In the genomic region with DNA sequence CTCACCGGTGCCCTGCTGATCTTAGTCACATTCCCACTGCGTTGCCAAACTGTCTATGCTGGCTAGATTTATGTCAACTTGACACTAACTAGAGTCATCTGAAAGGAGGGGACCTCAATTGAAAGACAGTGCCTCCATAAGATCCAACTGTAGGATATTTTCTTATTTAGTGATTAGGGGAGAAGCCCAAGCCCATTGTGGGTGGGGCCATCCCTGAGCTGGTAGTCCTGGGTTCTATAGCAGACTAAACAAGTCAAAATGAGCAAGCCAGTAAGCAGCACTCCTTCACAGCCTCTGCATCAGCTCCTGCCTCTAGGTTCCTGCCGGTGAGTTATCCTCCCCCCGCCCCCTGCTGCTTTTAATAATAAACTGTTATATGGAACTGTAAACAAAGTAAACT, we compare ENCODE assay signal across 20 mouse cellular contexts. TPM values are rescaled to one million over a fixed set of nuclear protein-coding genes. Genes with fewer than 3 reads are reported as not detected.
A peak's percentile ranks its signal among the peaks of the same experiment; 100 is the strongest.
DNase-seq lines count a peak whose midpoint lies in the region; ATAC-seq and TF ChIP-seq lines count a peak whose summit lies in the region.
"Had no signal": no experiment of that assay in that cellular context is flagged by ENCODE, and none has a peak within 500 bp of the region (broad histone marks: within the 10 kb centered on the region; RNA-seq: fewer than 3 reads in every experiment).

No protein-coding gene starts in this region.

- H3K9me3 ChIP-seq in heart, embryonic 11.5 days (replicated peaks; ENCODE audit: control insufficient read depth, low read length) = no peaks in the 10 kb centered on the region
- no peaks in the 10 kb centered on the region for H3K9me3 ChIP-seq in midbrain, embryonic 11.5 days (ENCODE audit: control insufficient read depth, low read length)
- H3K9me3 ChIP-seq in midbrain, postnatal 0 days (ENCODE audit: low read length) = no peaks in the 10 kb centered on the region
- H3K9me3 ChIP-seq: G1E had no signal

- 0 out of 2 replicates have a peak, but pooled peaks cover 2% of the 10 kb centered on the region for H3K36me3 ChIP-seq in heart, embryonic 11.5 days (ENCODE audit: control insufficient read depth, insufficient read depth, low read length)
- peaks cover 8% of the 10 kb centered on the region; the same call in 1 of the 2 replicates for H3K36me3 ChIP-seq in midbrain, embryonic 11.5 days (ENCODE audit: control insufficient read depth, insufficient read depth, low read length)
- H3K36me3 ChIP-seq in midbrain, postnatal 0 days (ENCODE audit: insufficient read depth, low read length) = peaks cover 20% of the 10 kb centered on the region

- 92% methylated on average over 4 of the region's 4 CpGs for WGBS in heart, embryonic 11.5 days (ENCODE audit: insufficient replicate concordance)
- WGBS in midbrain, embryonic 11.5 days = 90% methylated on average over 4 of the region's 4 CpGs
- WGBS in midbrain, postnatal 0 days = 94% methylated on average over 4 of the region's 4 CpGs

- ATAC-seq in heart, embryonic 11.5 days (replicated peaks; ENCODE audit: insufficient number of reproducible peaks, low FRiP score, low TSS enrichment) = no peak
- ATAC-seq in midbrain, embryonic 11.5 days (ENCODE audit: low FRiP score) = no peak
- ATAC-seq in midbrain, postnatal 0 days (ENCODE audit: low FRiP score) = no peak
- ATAC-seq: activated CD4-positive, CD25-positive, alpha-beta regulatory T cell, adult 4 months; Patski had no signal

- TF ChIP-seq CTCF in midbrain, postnatal 0 days (IDR thresholded peaks at IDR 0.05) = no peak

- DNase-seq in heart, adult 11 months = peak; percentile 76
- peak; percentile 66 for DNase-seq in midbrain, embryonic 11.5 days (ENCODE audit: low spot score, missing footprints)
- no peak for DNase-seq in midbrain, postnatal 0 days (ENCODE audit: low spot score)
- DNase-seq: adrenal gland, adult 2 months; adrenal gland, adult 8-10 months; adrenal gland, postnatal 10 days; adrenal gland, postnatal 14 days; adrenal gland, postnatal 25 days; adrenal gland, postnatal 36 days; B cell, adult 2 months; cerebellum, adult 11 months; cerebellum, adult 11-12 months; cerebellum, adult 18-20 months had no signal

- no peaks in the 10 kb centered on the region for H3K4me1 ChIP-seq in heart, embryonic 11.5 days (ENCODE audit: control insufficient read depth, insufficient read depth, low read length)
- no peaks in the 10 kb centered on the region for H3K4me1 ChIP-seq in midbrain, embryonic 11.5 days (ENCODE audit: control insufficient read depth, insufficient read depth, low read length)
- no peaks in the 10 kb centered on the region for H3K4me1 ChIP-seq in midbrain, postnatal 0 days (ENCODE audit: insufficient read depth, low read length)

- no peak overlapping the region for H3K4me2 ChIP-seq in heart, embryonic 11.5 days
- H3K4me2 ChIP-seq in midbrain, embryonic 11.5 days = no peak overlapping the region
- no peak overlapping the region for H3K4me2 ChIP-seq in midbrain, postnatal 0 days (ENCODE audit: low read depth, low read length, poor library complexity, severe bottlenecking)

- H3K9ac ChIP-seq in heart, embryonic 11.5 days (ENCODE audit: low read depth, low read length) = no peak overlapping the region
- no peak overlapping the region for H3K9ac ChIP-seq in midbrain, embryonic 11.5 days (ENCODE audit: low read length)
- no peak overlapping the region for H3K9ac ChIP-seq in midbrain, postnatal 0 days (replicated peaks; ENCODE audit: low read length, poor library complexity, severe bottlenecking)

- no peak overlapping the region for H3K27ac ChIP-seq in heart, embryonic 11.5 days (ENCODE audit: low read depth, low read length)
- no peak overlapping the region for H3K27ac ChIP-seq in midbrain, embryonic 11.5 days (ENCODE audit: low read depth, low read length)
- no peak overlapping the region for H3K27ac ChIP-seq in midbrain, postnatal 0 days (ENCODE audit: low read depth, low read length)

- no peaks in the 10 kb centered on the region for H3K27me3 ChIP-seq in heart, embryonic 11.5 days (ENCODE audit: control insufficient read depth, insufficient read depth, low read length)
- no peaks in the 10 kb centered on the region for H3K27me3 ChIP-seq in midbrain, embryonic 11.5 days (ENCODE audit: control insufficient read depth, insufficient read depth, low read length)
- H3K27me3 ChIP-seq in midbrain, postnatal 0 days (ENCODE audit: insufficient read depth, low read length) = no peaks in the 10 kb centered on the region
- H3K27me3 ChIP-seq: CH12.LX, Patski had no signal

- H3K4me3 ChIP-seq in heart, embryonic 11.5 days (ENCODE audit: low read depth, low read length) = no peak overlapping the region
- H3K4me3 ChIP-seq in midbrain, embryonic 11.5 days (ENCODE audit: low read depth, low read length) = no peak overlapping the region
- no peak overlapping the region for H3K4me3 ChIP-seq in midbrain, postnatal 0 days (ENCODE audit: low read depth, low read length)

RNA-seq across cellular contexts. Expression of gene Gm43951, which starts 25.5 kb away (rescaled TPM):
- polyA plus RNA-seq in heart, embryonic 11.5 days (2014; fragmentation: Nextera tagmentation; extraction: Ambion mirVana) = not detected in 2 replicates
- polyA plus RNA-seq in midbrain, embryonic 11.5 days (2014; fragmentation: Nextera tagmentation; extraction: Ambion mirVana) = 0.06 and 0.12 TPM in 2 replicates
- total RNA-seq in midbrain, postnatal 0 days (2014; rRNA removed) = 2.5 and 2.6 TPM in 2 replicates
- polyA plus RNA-seq in midbrain, postnatal 0 days (2015; fragmentation: Nextera tagmentation; extraction: Ambion mirVana) = 1.1 and 1.5 TPM in 2 replicates
- polyA plus RNA-seq: activated CD4-positive, CD25-positive, alpha-beta regulatory T cell, adult 4 months; CD4-positive, CD25-positive, alpha-beta regulatory T cell, adult 4 months had no signal

RNA-seq across cellular contexts. Expression of gene 4933427D14Rik, which starts 26.1 kb away (rescaled TPM):
- polyA plus RNA-seq in heart, embryonic 11.5 days (2014; fragmentation: Nextera tagmentation; extraction: Ambion mirVana) = 5.3 and 5.4 TPM in 2 replicates
- 19.5 and 20.2 TPM in 2 replicates for polyA plus RNA-seq in midbrain, embryonic 11.5 days (2014; fragmentation: Nextera tagmentation; extraction: Ambion mirVana)
- 16.6 and 21.9 TPM in 2 replicates for total RNA-seq in midbrain, postnatal 0 days (2014; rRNA removed)
- polyA plus RNA-seq in midbrain, postnatal 0 days (2015; fragmentation: Nextera tagmentation; extraction: Ambion mirVana) = 13.7 and 20.6 TPM in 2 replicates

RNA-seq across cellular contexts. Expression of gene Txndc17, which starts 26.2 kb away (rescaled TPM):
- 150 and 155 TPM in 2 replicates for polyA plus RNA-seq in heart, embryonic 11.5 days (2014; fragmentation: Nextera tagmentation; extraction: Ambion mirVana)
- 163 and 168 TPM in 2 replicates for polyA plus RNA-seq in midbrain, embryonic 11.5 days (2014; fragmentation: Nextera tagmentation; extraction: Ambion mirVana)
- total RNA-seq in midbrain, postnatal 0 days (2014; rRNA removed) = 54.1 and 57.7 TPM in 2 replicates
- polyA plus RNA-seq in midbrain, postnatal 0 days (2015; fragmentation: Nextera tagmentation; extraction: Ambion mirVana) = 137 TPM in 2 replicates

RNA-seq across cellular contexts. Expression of gene Med31, which starts 34.3 kb away (rescaled TPM):
- 31.2 and 32.6 TPM in 2 replicates for polyA plus RNA-seq in heart, embryonic 11.5 days (2014; fragmentation: Nextera tagmentation; extraction: Ambion mirVana)
- 55.7 and 56.7 TPM in 2 replicates for polyA plus RNA-seq in midbrain, embryonic 11.5 days (2014; fragmentation: Nextera tagmentation; extraction: Ambion mirVana)
- total RNA-seq in midbrain, postnatal 0 days (2014; rRNA removed) = 21.4 and 26.5 TPM in 2 replicates
- 40.7 and 42.4 TPM in 2 replicates for polyA plus RNA-seq in midbrain, postnatal 0 days (2015; fragmentation: Nextera tagmentation; extraction: Ambion mirVana)

RNA-seq across cellular contexts. Expression of gene Pitpnm3, which starts 45.6 kb away (rescaled TPM):
- polyA plus RNA-seq in heart, embryonic 11.5 days (2014; fragmentation: Nextera tagmentation; extraction: Ambion mirVana) = 0.07 and 0.14 TPM in 2 replicates
- polyA plus RNA-seq in midbrain, embryonic 11.5 days (2014; fragmentation: Nextera tagmentation; extraction: Ambion mirVana) = 0.56 and 0.99 TPM in 2 replicates
- total RNA-seq in midbrain, postnatal 0 days (2014; rRNA removed) = 29.6 and 33.0 TPM in 2 replicates
- 7.2 and 7.9 TPM in 2 replicates for polyA plus RNA-seq in midbrain, postnatal 0 days (2015; fragmentation: Nextera tagmentation; extraction: Ambion mirVana)
- total RNA-seq: MEL had no signal
- polyA plus RNA-seq: activated CD4-positive, CD25-positive, alpha-beta regulatory T cell, adult 4 months had no signal
